Mouse (Mus musculus) bone marrow, adult 2 months (tissue): ENCODE data around the gene Zc2hc1c. TPM values are rescaled to one million over a fixed set of nuclear protein-coding genes. Genes with fewer than 3 reads are reported as not detected.

Experiments used
- H3K27ac ChIP-seq: fragments of 200-500 bp; 2 replicates; pipeline ENCODE4 v1.5.1; 2012; ENCODE audit warnings: low read depth, mild to moderate bottlenecking, control low read depth, inconsistent platforms, low read length; ENCODE audit not compliant: control insufficient read depth, poor library complexity, insufficient read depth
- H3K4me1 ChIP-seq: fragments of 200-500 bp; 2 replicates; pipeline ENCODE4 v1.6.1; 2011; ENCODE audit warnings: low read length; ENCODE audit not compliant: control insufficient read depth, insufficient read depth
- H3K4me3 ChIP-seq: fragments of 200-500 bp; replicated peaks from 2 replicates; pipeline ENCODE3; 2011; ENCODE audit warnings: mild to moderate bottlenecking, low read depth, low read length, control low read depth; ENCODE audit not compliant: control insufficient read depth
- CTCF ChIP-seq: fragments of 200-500 bp; IDR thresholded peaks from 2 replicates; pipeline ENCODE4 v1.5.1; 2011; ENCODE audit warnings: low read length, control low read depth; ENCODE audit not compliant: control insufficient read depth, insufficient read depth
- POLR2A ChIP-seq: fragments of 200-500 bp; IDR thresholded peaks from 2 replicates; pipeline ENCODE4 v1.6.1; 2011; ENCODE audit warnings: low read depth, mild to moderate bottlenecking, control low read depth, low read length, borderline replicate concordance; ENCODE audit not compliant: control insufficient read depth
- WGBS: fragments of 180-500 bp; shearing (Covaris S2); methylation state at CpG from one replicate; pipeline ENCODE4 v1.1.7; 2018; 5-methylcytosine and 5-hydroxymethylcytosine counted together
- polyA plus RNA-seq: library from polyadenylated mRNA; stranded (reverse); fragments of >200 nt; gene quantifications from 2 replicates; pipeline ENCODE4 v1.2.4, GENCODE M21; 2011; ENCODE audit warnings: low replicate concordance; ENCODE audit not compliant: missing spikeins, insufficient read depth, insufficient read length

The Zc2hc1c gene
- polyA plus RNA-seq, 1 experiment = not detected

DNA sequence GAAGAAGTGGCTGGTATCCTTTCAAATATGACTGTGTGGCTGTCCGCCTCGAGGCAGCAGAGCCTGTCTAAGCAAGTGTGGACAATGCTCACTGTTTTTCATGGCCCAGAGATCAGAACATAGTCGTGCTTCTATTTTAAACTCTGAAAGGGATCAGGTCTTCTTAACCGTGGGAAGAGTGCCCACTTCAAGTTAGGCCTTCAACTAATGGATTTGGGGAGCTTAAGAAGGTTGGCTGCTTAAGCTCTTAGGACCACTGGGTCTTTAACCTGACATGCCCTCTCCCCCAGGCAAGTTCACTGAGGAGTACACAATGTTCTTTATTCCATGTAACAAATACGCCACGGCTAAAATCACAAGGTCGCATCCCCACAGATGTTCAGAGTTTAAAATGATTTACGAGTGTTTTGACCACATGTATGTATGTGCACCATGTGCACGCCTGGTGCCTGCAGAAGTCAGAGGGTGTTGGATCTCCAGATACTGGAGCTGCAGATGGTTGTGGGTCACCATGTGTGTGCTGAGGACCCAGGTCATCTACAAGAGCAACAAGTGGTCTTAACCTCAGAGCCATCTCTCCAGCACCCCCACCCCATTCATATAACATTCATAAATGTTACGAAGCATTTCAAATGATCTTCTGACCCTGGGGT, 9.1 kb downstream of the Zc2hc1c start:
- 68% methylated on average over 10 of the region's 10 CpGs for WGBS
- no peaks in the 10 kb centered on the region for H3K4me1 ChIP-seq
- no peak overlapping the region for H3K27ac ChIP-seq
- no peak overlapping the region for H3K4me3 ChIP-seq
- TF ChIP-seq CTCF (no peak), POLR2A (no peak)

DNA sequence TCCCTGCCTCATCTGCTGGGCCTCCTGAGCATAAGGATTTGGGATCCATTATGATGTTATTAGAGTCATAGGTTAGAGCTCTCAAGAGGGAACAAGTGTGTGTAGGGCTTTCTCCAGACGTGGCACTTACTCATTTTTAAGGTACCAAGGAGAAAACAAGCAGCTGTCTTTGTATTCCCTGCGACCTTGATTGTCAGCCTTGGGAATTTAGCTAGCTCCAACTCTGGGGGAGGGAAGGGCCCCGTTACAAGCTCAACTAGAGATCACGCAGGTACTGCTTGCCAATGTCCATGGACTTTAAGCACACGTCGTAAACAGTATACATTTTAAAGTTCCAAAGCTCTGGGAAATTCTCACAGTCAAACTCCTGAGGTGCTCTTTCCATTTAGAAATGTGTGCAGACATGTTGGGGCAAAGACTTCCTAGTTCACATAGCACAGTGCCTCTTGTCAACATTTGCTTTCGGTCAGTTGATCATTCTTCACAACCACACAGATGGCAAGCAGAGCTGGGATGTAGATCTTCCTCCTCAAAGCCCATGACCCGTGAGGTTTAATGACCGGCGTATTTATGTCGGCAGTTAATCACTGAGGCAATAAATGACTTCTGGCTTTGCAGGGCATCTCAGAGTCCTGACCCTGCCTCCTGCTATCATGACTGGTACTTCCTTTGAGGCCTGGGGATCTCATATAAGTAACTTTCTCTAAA, 9.9 kb downstream of the Zc2hc1c start:
- Histone ChIP-seq H3K27ac (no peak overlapping the region), H3K4me1 (no peaks in the 10 kb centered on the region), H3K4me3 (no peak overlapping the region)
- TF ChIP-seq POLR2A = no peak
- no peak for TF ChIP-seq CTCF
- 82% methylated on average over 11 of the region's 11 CpGs for WGBS

DNA sequence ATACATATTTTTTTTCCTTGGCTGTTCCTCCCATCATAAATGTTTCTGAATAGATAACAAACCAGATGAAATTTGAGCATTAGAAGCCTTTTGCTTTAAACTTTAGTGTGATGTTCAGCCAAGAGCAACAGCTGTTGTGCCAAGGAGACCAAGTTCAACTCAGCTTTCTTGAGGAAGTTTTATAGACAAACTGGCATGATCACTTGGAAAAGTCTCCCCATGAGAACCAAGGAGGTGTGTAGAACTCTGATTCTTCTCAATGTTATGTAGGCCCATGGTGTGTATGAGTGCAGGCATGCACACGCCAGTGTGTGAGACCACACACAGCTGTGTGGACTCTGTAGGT, 10.4 kb downstream of the Zc2hc1c start:
- 100% methylated on average over 1 of the region's 1 CpGs for WGBS
- TF ChIP-seq POLR2A (no peak), CTCF (no peak)
- no peak overlapping the region for H3K27ac ChIP-seq
- no peaks in the 10 kb centered on the region for H3K4me1 ChIP-seq
- H3K4me3 ChIP-seq = no peak overlapping the region

DNA sequence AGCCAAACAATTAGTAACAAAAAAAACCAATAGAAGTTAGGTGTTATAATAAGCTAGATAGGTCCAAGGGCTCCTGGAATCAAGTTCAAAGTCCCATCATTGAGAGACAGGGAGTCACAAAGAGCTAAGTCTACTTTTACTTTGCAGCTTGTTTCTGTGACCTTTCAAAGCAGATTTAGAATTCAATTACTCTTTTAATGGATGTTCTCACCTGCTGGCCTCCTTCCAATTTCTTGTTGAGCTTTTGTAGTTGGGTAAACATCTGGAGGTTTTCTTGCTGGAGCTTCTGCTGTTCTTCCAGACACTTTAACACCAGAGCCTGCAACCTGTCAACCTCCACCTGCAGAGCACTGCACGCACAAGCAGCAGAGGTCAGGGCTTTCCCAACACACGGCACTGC, 14.9 kb downstream of the Zc2hc1c start:
- TF ChIP-seq POLR2A = no peak
- TF ChIP-seq CTCF = no peak
- H3K27ac ChIP-seq = no peak overlapping the region
- WGBS = 92% methylated on average over 2 of the region's 2 CpGs
- H3K4me3 ChIP-seq = no peak overlapping the region
- H3K4me1 ChIP-seq = no peaks in the 10 kb centered on the region

DNA sequence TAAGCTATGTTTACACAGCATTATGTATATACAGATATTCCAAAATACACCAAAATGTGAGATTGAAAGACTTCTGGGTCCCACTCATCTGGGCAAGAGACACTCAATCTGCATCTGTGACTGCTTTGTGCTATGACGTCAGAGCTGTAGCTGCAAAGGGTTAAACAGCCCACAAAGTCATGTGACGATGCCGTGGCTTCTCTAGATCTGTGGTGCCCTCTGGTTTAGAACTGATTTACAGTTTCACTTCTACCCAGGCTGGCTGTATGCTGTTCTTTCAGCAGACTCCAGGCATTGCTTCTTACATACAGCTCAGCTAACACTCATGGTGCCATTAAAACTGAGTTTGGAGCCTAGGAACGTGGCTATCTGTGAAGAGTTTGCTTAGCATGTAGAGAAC, 16.3 kb downstream of the Zc2hc1c start:
- H3K4me3 ChIP-seq = no peak overlapping the region
- no peaks in the 10 kb centered on the region for H3K4me1 ChIP-seq
- TF ChIP-seq POLR2A = no peak
- no peak for TF ChIP-seq CTCF
- H3K27ac ChIP-seq = no peak overlapping the region
- WGBS = 34% methylated on average over 4 of the region's 4 CpGs

DNA sequence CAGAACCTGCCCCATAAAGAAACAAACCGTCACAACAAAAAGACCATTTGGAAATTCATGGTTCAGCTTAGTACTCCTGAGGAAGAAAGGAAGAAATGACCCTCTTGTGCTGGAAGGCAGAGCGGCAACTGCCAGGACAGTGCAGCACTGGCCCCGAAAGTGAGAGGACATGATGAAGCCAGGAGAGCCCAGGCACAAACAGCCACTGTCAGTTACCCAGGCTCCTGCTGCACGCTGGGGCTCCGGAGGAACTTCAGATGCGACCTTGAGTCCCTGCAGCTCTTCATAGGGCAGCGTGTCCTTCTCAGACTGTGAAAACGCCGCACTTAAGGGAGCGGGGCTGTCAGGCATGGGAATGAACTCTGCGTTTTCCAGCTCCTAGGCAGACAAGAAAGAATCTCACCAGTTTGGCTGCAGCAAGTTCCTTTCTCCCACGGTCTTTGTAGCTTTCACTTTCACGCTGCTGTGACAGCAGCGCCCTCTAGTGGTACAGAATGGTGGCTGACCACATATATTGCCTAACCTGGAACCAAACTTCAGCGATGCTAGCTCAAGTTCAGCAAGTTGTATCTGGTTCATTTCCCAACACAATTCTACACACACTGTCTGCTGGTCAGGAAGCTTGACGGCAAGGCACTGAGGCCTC, 17.0 kb downstream of the Zc2hc1c start:
- H3K4me3 ChIP-seq = peak overlapping the region; percentile 37
- no peaks in the 10 kb centered on the region for H3K4me1 ChIP-seq
- WGBS = 33% methylated on average over 16 of the region's 16 CpGs
- 0 out of 2 replicates have a peak overlapping the region, but pooled peaks have one; percentile 4 for H3K27ac ChIP-seq
- TF ChIP-seq POLR2A (no peak; the same call in 1 of the 2 replicates), CTCF (peak; percentile 99)

DNA sequence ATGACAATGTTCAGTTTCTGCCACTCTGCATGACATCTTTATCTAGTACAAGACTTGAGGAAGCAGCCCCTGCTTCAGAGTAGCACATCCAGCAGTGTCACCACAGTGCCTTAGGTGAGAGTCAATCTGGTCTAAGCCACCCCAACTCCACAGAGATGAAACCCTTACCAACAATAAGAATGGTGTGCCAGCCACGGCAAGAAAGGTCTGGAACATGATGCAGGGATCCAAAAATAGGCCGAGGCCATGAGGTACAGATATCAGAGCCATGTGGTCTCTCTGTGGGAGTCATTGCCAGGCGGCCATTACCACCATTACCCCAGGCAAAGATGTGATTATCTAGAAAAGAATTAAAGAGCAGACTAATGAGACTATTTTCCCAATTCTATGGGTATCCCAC, 20.3 kb downstream of the Zc2hc1c start:
- H3K27ac ChIP-seq = no peak overlapping the region
- 73% methylated on average over 3 of the region's 3 CpGs for whole genome bisulfite sequencing
- no peaks in the 10 kb centered on the region for H3K4me1 ChIP-seq
- no peak overlapping the region for H3K4me3 ChIP-seq
- TF ChIP-seq CTCF = no peak
- TF ChIP-seq POLR2A = no peak

DNA sequence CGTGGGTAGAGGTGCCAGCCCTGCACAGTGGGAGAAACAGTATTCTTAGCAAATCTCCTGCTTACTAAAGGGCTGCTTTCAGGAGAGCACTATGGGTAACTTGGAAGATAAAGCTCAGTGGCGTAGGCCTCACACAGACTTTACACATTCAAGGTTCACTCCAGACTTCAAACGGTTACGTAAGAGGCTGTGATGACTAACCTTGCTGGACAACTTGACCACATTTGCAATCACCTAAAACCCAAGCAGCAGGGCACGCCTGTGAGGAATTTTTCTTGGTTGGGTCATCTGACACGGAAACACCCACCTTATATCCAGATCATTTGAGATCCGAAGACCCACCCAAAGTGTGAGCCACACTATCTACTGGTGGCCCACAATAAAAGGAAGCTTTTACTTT, 41.8 kb downstream of the Zc2hc1c start:
- Histone ChIP-seq H3K4me1 (no peaks in the 10 kb centered on the region), H3K27ac (no peak overlapping the region), H3K4me3 (no peak overlapping the region)
- WGBS = 60% methylated on average over 7 of the region's 7 CpGs
- TF ChIP-seq CTCF (no peak), POLR2A (no peak)
